Mouse (Mus musculus) CD4-positive helper T cell, adult 2 months (primary cell): ENCODE measurements around the gene B4galt3.

Source experiments
- DNase-seq: peaks from one replicate; pipeline ENCODE4 v3.0.0-alpha.2; 2012; ENCODE audit warnings: low read depth, missing footprints, low spot score

The B4galt3 gene

DNA sequence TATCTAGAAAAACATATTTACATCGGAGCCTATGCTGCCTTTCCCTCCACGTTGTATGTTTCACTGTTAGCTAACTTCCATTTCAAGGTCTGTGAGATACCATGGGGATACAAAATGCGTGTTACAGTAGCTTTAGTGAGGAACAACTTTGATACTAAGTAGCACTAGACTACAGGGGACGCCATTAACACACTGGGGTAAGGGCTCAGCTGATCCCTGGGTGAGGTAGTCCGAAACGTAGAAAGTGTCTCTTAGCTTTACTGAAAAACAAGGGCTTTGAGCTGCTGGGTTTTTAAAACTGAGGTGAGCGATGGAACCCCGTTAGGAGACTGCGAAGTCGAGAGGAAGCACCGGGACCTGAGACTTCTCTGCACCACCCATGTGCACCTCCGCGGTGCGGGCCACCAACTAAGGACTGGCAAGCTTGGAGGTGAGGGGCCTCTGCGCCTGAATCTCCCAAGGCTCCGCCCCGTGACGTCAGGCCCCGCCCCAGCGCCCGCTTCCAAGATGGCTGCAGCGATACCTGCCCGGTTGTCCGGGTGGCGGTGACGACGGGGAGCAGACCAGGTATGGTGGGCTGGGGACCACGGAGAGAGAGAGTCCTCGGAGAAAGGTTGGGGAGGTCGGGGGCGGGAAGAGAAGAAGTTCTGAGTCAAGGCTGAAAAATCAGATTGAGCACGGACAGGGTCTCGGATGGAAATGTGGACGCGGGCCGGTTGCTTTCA, at the start of gene B4galt3:
Gene B4galt3, plus strand, starts transcription at position 481 of the 725 bp plus-strand sequence.
- DNase-seq = peak; percentile 92

- peak; percentile 80 for DNase-seq
These were observed 49.3 kb upstream of the B4galt3 start for GRCm38 (mm10) chr1:171220871-171221270.

GRCm38 (mm10) chr1:171221281-171222193, 48.6 kb upstream of the B4galt3 start:
- DNase-seq = peak; percentile 31

DNA sequence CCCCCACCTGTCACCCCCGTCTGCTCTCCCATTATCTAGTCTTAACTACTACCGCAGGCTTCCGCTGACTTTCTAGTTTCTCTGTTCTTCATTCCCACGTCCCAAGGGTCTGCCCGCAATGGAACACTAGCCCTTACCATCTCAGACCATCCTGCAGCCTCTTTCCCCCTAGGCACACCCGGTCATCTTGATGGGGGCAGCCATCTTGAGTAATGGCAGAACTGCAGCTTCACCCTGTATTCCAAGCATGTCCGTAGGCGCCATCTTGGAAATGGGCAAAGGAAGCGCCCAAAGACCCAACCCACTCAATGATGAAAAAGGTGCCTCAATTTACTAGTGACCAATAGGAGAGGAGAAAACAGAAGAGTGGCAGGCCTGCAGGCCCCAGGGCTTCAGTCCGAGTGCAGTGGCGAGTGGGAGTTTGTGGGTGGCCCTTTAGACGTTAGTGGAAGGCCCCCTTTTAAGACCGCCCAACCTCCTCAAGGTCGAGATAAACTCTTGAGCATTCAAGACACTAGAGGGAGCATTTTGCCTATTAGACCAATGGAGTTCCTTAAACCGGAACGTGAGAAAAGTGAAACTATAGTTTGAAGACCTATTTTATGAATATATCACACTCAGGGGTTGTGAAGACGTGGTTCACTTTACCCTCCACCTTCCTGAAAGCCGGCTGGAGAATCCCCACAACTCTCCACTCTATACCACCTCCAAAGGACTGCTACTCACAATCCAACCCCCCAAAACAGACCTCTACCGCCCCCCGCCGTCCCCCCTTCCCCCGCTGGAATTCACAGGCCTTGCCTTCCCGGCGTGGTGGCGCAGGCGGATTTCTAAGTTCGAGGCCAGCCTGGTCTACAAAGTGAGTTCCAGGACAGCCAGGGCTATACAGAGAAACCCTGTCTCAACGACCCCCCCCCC, 47.6 kb upstream of the B4galt3 start, which contains the start of gene Tomm40l:
Gene Tomm40l, minus strand, starts transcription at position 277 of the 918 bp plus-strand sequence.
- peak; percentile 99 for DNase-seq

- peak; percentile 26 for DNase-seq
These were observed 47.0 kb upstream of the B4galt3 start for GRCm38 (mm10) chr1:171223168-171223567.

GRCm38 (mm10) chr1:171223796-171224195, 46.3 kb upstream of the B4galt3 start:
- no peak for DNase-seq

- DNase-seq = no peak
These were observed 45.3 kb upstream of the B4galt3 start, which contains the start of gene Apoa2 for GRCm38 (mm10) chr1:171224857-171225256. Gene Apoa2, plus strand, starts transcription at chr1:171225054.

- no peak for DNase-seq
These were observed 43.3 kb upstream of the B4galt3 start for GRCm38 (mm10) chr1:171226780-171227179.

DNA sequence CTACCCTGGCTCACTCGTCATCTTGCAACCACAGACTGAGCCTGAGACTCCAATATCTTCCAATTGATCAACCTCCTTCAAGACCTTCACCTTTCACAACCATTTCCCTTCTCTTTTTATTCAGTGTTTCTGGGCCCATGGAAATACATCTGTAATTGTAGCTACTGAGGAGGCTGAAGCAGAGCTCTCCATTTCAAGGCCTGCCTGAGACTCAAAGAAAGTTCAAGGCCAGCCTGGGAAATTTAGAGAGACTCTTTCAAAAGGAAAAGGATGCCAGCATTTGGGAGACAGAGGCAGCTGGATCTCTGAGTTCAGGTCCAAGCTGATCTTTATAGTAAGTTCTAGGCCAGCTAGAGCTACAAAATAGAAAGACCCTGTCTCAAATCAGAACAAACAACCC, 42.2 kb upstream of the B4galt3 start:
- no peak for DNase-seq

DNA sequence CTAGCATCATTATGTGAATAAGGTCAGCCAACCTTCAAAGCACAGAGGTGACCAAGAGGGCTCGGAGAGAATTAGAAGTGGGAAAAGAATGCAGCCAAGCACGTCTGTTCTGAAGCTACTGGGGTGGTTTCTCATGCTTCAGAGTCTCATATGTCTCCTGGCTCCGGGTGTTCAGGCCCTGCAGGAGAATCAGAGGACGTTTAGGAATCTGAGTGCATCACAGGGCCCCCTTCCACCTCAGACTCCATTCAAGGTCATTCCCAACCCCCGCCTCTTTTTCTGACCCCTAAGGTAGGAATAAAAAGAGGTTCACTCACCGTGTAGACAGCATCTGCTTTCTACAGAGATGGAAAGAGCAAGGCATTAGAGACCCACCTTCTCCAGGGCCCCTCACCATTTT, 40.4 kb upstream of the B4galt3 start:
- no peak for DNase-seq

DNA sequence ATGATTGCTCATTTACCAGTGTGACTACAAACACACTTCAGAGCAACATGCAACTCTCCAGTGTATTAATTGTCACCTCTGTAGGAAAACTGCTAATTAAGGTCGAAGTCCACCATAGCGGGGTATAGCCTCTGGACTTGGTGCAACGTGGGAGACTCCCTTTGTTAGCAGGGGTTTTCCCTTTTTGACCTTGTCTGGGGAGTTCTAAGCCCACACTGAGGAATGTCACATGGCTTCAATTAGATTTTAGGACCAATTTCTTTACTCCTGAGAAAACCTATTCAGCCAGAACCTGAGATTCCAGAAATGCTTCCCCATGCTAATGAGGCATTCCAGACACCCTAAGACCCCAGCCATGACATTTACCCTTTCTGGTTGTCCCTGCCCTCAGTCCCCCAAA, 39.9 kb upstream of the B4galt3 start:
- DNase-seq = no peak

GRCm38 (mm10) chr1:171231844-171232243, 38.3 kb upstream of the B4galt3 start:
- no peak for DNase-seq

GRCm38 (mm10) chr1:171232348-171232747, 37.8 kb upstream of the B4galt3 start:
- DNase-seq = no peak

GRCm38 (mm10) chr1:171232800-171233730, 37.1 kb upstream of the B4galt3 start:
- no peak for DNase-seq

DNA sequence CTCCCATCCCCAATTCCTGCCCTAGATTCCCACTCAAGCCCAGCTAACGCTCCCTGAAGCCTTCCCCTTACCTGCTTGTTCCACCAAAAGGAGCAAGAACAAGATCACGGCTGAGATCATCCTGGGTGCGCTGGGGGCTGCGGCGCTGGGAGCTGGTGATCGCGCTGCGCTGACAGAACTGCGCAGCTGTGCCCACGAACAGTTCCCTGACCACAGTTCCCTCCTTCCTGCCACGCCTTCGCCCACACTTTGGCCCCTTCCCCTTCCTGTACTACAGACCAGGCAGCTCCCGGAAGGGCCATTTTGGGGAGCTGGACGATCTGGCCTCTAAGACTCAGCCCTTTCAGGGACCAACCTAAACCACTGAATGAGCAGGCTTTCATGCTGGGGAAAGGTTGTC, 36.0 kb upstream of the B4galt3 start, which contains the start of gene Fcer1g:
Gene Fcer1g, minus strand, starts transcription at position 240 of the 400 bp plus-strand sequence.
- no peak for DNase-seq

- no peak for DNase-seq
These were observed 35.6 kb upstream of the B4galt3 start for GRCm38 (mm10) chr1:171234538-171234937.

- DNase-seq = no peak
These were observed 34.3 kb upstream of the B4galt3 start for GRCm38 (mm10) chr1:171235791-171236190.

DNA sequence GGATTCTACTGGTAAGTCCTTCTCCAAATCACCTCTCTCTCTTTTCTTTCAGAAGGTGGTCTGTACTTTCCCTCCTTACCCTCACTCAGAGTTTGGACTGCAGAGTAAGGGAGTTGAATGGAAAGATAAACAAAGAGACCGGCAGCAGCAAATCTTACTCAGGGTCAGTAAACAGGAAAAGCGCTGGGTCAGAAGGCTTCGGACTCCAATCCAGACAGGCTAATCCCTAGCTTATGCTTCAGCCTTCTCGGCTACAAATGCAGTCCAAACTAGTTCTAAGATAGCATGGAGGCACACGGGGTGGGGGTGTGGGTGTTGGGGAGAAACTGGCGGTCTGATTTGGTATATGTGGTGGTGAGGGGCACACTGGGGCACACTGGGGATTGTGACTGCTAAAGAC, 32.7 kb upstream of the B4galt3 start:
- DNase-seq = no peak

DNA sequence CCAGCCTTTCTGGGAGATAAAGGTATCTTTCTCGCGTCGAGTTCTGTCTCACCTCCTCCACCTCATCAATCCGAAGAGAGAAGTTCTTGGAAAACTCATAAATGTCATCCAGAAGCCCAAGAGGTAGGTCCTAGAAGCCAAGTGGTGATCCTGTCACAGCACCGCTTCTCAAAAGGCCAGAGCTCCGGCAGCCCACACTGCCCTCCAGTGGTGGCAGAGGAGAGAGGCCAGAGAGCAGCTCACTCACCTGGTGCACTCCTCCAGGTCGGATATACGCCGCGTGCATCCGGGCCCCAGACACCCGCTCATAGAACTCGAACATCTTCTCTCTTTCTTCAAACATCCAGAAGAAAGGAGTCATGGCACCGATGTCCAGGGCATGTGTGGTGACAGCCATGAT, 31.7 kb upstream of the B4galt3 start:
- peak; percentile 61 for DNase-seq
